Mouse (Mus musculus) kidney, adult 10 weeks (tissue): ENCODE data around the gene Zfp141. TPM values are rescaled to one million over a fixed set of nuclear protein-coding genes. Genes with fewer than 3 reads are reported as not detected.

ENCODE experiments used
- polyA plus RNA-seq: library from polyadenylated mRNA; stranded (reverse); fragments of 350-450 nt; fragmentation: Illumina TruSeq; extraction: RNeasy Lipid Tissue Mini Kit (QIAGEN cat#74804); gene quantifications from one replicate; pipeline ENCODE4 v1.2.3, GENCODE M21; 2014; ENCODE audit warnings: low read depth, low replicate concordance

The Zfp141 gene
- 15.6 TPM for polyA plus RNA-seq

DNA sequence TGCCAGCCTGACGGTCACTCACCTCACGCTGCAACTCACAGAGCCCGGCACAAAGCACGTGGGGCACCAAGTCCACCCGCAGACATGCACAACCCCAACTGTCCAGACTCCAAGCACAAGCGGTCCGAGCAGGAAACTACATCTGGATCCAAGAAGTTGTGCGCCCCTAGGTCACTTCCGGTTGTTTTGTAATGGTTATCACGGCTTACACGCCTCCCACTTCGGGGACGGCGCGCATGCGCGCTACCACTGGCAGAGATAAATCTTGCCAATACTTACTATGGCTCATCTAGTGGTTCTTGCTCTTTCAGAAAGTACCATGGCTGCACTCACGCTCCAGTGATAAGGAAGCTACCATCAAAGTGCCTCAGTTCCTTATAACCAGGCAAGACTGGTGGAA, at the start of gene Zfp141:
Gene Zfp141, minus strand, starts transcription at position 153 of the 400 bp plus-strand sequence.

DNA sequence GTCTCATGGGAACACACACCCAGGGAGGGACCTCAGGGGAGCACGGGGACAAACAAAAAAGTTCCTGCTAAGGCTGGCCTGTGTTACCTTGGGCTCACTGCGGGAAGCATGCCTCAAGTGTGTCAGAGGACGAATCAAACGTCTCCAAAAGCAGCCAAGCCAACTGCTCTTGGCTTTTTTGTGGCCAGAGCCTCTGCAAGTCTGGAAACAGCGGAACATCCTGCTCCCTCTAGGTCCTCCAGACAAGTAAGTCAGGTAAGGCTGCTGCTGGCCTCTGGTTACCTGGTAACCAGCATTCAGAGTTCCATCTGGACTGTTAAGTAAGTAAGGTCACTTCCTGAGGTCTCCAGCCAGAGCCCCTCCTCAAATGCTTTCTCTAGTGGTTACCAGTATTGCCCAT, 57.7 kb downstream of the Zfp141 start, which contains the start of gene 4933421I07Rik:
Gene 4933421I07Rik, minus strand, starts transcription at position 271 of the 400 bp plus-strand sequence.

Other genes with a start within 250 kb of the Zfp141 start
- not detected for gene Vmn2r61, start 245.7 kb downstream of the Zfp141 start, polyA plus RNA-seq
- not detected for gene 4933421I07Rik, start 57.6 kb downstream of the Zfp141 start, polyA plus RNA-seq
- gene Gm21028, start 72.8 kb upstream of the Zfp141 start, polyA plus RNA-seq: not detected
- 4.5 TPM for gene Zfp977, start 86.8 kb upstream of the Zfp141 start, polyA plus RNA-seq
- 12.4 TPM for gene Zfp976, start 136.8 kb upstream of the Zfp141 start, polyA plus RNA-seq
- gene Zfp975, start 187.0 kb upstream of the Zfp141 start, polyA plus RNA-seq: 15.2 TPM
- gene Gm17067, start 221.3 kb upstream of the Zfp141 start, polyA plus RNA-seq: not detected